Mouse (Mus musculus) cerebellum, adult 11-12 months (tissue): Measurements from ENCODE around the gene Gas7.

Experiments
- DNase-seq: peaks from one replicate; pipeline ENCODE4 v3.0.0; 2022

The Gas7 gene

DNA sequence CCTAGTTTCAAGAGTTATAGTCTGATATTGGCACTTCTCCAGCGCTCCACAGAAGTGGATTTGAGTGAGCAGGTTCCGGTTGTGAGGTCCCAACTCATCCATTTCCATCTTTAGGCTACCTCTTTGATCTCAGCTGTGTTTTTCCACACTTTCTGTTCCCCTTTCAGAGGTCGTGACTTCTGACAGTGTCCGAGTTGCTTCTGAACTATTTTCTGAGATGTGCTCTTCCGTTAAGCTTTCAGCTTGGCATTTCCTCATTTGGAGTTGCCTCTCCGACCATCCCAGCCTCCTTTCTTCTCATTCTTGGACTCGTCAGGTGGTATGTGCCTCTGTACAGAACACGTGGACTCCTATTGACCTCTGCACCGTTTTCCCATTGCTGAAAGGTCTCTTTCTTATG lies 123.9 kb downstream of the Gas7 start:
- no peak for DNase-seq

DNA sequence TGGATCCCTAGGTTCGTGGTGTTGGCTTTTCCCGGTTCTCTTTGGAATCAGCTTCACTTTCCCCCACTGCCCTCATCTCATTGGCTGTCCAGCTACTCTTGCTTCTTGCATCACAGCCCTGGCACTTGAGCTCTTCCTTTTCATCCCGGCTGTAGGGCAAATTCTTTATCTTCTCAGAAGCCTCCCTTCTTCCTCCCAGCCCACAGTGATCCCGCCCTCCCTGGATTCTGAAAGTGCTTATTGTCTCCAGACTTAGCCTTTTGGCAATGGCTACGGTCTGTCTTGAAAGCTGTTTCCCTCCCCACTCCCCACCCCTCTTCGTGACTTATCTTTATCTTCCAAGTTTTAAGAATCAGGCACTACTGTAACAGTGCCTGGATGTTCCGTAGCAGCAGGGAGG lies 126.3 kb downstream of the Gas7 start:
- DNase-seq: no peak

DNA sequence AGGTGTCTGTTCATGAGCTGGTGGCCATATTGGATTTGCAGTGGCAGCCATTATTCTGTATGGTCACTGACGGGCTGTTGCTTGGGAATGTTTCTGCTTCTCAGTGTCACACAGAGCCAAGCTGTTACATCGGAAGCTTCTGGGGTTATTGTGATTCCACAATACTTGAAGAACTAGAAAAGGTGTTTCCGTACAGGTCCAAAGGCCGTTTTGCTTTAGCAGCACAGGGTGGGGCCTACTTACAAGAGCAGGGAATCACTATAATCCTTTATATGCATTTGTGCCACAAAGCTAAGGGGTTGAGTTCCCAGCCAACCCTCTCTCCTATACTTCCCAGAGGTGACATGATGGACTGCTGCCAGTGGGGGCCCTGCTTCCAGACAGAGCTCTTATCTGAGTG lies 127.3 kb downstream of the Gas7 start:
- no peak for DNase-seq

DNA sequence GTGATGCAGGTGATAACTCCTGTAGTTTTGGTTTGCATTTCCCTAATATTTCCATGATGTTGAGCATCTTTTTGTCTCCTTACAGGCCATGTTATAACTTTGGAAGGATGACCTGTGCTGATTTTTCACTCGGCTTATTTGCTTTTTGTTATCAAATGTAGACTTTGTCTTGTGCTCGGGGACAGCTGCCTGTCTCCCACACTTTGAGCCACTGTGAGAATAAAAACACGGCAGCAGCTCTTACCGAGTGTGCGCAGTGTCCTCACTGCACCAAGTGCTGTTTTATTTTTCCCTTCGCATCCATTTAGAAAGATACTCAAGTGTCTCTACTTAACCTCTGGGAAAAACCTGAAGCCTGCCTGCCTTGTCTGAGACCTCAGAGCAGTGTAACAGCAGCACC lies 129.8 kb downstream of the Gas7 start:
- no peak for DNase-seq

DNA sequence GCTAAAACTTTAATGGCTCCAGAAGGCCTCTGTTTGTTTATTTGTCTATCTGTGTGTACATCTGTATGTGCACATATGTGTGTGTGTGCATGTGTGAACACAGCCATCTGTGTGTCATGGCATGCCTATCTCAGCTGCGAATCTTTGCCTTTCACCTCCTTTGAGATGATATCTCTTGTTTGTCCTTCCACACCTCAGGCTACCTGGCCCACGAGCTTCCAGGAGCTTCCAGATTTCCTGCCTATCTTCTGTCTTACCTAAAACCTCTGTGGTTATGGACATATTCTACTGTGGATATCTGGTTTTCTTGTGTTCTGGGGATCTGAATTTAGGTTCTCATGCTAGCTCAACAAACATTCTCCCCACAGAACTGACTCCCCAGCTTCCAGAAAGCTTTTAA lies 130.4 kb downstream of the Gas7 start:
- DNase-seq: no peak

DNA sequence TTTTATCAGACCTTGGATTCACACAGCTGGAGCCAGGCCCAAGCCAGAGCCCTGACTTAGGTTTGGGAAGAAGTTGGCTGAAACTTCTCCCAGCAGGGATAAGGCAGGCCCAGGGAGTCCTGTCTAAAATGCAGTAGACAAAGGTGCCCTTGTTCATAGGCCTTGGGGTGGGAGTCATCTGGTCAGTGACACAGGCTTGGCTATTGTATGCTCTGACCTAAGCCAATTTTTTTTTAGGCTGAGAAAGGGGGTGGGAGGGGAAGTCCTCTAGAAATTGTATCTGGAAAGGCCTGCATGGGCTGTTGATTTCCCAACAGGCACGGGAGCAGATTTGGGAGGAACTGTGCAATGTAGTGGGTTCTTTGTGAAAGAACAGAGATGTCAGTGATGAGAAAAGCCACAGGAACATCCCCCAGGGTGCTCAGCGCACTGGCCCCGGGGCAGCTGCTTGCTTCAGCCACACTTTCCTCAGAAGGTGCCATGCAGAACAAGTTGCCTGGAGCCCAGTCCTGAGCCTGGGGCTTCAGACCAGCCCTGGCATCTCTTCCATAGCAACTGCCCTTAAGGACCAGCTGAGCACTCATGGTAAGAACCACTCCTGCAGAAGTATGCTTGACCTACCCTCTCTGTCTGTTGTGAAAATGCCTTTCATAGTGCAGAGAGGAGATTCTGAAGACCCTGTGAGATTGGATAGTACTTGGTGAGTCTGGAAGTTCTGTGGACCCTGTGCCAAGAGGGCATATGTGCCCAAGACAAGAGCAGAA lies 131.2 kb downstream of the Gas7 start:
- no peak for DNase-seq

DNA sequence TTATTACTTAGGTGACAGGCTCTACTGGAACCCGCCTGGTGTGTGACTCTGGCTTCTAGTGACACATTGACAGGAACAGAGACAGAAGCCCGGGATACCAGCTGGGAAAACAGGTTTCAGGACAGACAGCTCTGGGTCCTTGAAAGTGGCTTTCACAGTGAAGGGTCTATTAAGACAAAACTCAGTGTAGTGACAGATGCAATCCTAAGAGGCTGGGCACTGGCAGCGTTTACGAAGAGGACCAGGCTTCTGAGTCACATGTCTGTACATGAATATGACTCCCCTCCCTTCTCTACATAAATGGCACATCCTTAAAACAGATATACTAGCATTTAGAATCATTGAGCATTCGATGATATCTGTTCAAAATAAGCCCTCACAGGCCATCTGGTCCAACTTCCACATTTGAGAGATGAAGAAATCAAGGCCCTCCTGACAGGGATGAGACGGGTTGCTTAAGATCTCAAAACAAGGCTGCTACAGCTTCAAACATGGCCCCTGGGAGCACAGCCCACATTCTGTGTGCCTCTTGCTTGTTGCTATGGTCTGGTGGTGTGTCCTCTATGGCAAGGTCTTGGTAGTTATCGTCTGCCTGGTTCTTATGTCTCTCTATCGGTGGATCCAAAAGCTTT lies 133.1 kb downstream of the Gas7 start:
- no peak for DNase-seq

DNA sequence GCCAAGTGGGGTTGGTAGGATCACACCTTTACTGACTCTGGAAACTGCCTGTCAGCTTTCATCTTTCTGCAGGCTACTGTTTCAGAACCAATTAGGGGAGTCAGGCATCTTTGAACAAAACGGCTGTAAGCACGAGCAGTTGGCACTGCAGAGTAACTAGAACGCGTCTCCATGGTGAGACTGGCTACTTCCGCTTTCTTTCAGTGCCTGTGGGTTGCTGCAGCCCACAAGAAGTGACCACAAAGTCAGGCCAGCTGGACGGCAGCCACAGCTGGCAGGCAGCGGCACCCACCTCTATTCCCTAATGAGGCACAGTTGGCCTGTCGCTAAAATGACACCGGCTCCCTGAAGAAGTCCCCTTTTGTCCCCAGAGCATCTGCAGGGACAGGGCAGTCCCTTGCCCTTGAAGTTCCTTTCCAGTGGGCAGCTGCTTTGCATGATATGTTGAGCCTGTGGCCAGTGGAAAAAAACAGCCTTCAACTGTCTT lies 133.6 kb downstream of the Gas7 start:
- peak; percentile 38 for DNase-seq

DNA sequence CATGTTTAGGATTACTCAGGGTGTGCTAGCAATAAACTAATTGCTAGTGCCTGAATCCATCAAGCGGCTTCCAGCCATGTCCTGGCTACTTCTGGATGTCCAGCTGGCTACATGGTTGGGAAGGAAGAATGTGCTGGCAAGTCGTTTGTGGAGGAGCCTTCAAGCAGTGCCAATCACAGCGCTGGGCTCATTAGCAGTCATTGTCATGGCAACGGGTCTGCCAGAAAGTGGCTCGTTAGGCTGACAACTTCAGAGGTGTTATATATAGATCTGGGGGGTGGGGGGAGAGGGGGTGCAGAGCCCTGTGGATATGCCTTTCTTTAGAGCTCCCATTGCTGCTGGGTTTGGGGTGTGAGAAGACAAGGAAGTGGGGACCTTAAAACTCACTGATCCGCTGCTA lies 141.0 kb downstream of the Gas7 start:
- peak; percentile 62 for DNase-seq

DNA sequence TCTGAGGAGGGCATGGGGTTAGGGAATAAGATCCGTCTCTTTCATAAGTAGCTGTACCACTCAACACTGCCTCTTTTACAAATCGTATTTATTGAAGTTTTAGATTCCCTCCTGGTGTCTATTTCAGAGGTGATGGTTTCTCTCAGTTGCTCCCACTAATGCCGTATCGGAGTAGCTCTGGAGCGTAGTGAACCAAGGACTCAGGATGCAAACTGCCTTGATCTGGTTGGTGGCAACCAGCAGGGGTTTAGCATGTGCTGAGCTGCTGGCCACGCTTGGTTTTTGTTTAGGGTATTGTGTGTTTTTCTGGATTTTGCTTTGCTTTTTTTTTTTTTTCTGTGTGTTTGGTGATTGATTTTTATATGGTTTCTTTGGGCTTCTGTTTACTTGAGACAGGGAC lies 141.6 kb downstream of the Gas7 start:
- no peak for DNase-seq

DNA sequence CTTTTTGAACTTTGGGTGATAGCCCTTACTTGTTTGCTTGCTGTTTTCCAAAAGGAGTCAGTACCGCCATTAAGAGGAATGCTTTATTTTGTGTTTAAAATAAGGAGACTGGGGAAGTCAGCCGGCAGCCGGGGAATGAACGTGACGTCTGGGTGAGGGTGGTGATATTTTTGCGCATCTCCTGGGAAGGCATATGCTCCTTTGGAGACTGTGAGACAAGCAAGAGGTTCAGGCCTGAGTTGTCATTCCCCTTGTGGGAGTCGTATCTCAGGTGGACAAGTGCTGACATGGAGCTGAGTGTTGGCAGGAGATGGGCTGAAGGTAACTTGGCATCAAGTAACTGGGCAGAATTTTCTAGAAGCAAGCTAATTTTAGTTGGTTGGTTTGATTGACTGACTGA lies 142.2 kb downstream of the Gas7 start:
- DNase-seq: no peak

DNA sequence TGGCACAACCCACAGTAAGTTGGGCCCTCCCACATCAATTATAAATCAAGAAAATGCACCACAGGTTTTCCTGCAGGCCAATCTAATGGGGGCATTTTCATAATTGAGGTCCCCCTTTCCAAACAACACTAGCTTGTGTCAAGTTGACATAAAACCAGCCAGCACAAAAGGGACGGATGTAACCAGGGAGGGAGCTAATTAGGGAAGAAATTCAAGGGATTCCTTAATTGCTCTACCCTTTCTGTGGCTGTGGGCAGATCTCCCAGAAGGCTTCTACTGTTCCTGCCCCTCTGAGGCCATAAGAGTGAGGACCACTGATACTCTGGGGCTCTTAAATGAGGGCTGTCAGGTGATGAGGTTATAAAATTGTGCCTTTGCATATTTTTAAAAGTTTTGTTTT lies 143.9 kb downstream of the Gas7 start:
- DNase-seq: no peak

DNA sequence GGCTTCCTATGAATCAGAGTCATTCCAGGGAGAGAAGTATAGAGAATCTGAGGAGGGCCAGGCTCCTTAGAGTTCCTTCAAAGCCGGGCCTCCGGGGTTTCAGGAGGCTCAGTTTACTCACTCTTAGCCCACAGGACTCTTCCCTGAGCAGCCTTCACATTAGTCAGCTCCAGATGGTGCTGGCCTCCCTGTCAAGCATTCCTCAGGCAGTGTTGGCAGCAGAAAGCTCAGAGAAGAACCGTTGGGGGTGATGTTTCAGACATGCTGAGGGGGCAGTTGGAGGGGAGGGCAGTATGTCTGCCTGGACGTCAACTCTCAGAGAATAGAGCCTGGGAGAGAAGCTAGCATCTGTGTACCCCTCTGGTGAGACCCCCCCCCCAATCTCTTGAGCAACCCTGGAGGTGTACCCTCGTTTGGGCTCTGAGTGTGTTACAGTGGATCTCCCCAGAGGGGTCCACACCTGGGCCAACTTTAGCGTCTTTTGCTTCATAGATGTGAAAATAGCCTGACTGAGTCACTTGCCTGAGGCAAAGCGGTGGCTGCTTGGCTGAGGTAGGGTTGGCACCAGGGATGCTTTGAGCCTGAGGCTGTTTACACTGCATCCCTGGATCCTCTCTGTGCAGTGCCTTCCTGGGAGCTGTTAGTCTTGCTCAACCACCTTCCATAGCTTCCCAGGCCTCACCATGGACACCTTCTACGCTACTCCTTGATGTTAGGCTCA lies 145.6 kb downstream of the Gas7 start:
- no peak for DNase-seq

DNA sequence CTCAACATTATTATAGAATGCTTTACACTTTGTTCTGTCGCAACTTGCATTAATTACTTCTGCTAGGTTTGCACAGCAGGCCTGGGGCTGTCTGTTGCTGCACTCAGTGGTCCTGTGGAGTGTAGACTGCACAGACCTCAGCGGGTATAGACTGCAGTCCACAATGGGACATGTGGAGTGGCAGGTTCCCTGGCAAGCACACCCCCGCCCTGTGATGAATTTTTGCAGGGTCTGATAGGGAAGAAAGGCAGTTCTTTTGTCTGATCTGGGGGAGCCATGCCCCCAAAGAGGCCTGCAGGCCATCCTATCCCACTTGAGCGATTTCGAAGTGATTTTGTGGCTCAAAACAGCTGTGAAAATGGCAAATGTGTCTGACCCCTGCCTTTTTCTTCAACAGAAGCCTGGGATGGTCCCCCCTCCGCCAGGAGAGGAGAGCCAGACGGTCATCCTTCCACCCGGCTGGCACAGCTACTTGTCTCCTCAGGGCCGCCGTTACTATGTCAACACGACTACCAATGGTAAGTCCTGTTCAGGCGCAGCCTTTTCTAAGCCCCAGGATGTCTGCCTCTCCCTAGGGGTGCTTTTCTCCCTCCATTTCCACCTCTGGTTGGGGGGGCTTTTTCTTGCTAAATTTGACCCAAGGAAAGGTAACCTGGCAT lies 147.6 kb downstream of the Gas7 start:
- DNase-seq: no peak

DNA sequence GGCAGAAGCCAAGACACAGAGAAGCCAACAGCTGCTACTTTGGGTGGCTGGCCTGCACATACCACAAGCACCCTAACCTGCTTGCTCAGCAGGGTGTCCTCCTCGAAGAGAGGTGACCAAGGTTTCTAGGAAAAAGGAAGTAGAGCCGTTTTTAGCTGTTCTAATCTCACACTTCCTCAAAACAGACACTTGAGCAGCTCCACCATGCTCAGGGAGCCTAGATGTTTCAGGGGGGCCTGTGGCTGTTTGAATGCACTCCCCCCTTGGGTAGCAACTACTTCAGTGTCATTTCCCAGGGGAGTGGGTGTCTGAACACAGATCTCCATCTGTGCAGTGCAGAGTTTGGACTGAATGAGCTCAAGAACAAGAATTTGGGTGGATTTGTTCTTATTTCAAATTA lies 149.2 kb downstream of the Gas7 start:
- no peak for DNase-seq

DNA sequence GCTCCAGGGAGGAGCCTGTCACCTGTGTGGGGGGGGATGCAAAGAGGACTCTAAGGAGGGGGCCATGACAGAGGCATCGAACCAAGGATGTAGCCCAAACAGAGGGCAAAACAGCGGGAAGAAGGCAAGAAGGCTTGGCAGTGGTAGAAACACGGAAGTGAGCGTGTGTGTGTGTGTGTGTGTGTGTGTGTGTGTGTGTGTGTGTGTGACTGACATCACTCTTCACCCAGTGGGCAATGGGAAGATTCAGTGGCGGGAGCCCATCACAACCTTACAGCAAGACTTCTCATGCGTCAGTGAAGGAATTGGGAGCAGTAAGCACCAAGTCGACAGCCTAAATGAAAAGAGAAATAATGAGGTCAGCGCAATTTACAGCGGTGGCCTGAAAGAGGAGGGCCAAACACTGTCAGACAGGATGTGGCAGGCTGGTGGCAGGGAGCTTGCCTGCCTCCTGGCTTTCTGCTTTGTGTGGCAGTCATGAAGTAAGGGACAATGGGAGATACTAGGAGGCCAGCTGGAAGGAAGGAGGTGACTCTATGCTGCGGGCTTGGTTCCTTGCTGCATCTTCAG lies 153.0 kb downstream of the Gas7 start:
- no peak for DNase-seq

DNA sequence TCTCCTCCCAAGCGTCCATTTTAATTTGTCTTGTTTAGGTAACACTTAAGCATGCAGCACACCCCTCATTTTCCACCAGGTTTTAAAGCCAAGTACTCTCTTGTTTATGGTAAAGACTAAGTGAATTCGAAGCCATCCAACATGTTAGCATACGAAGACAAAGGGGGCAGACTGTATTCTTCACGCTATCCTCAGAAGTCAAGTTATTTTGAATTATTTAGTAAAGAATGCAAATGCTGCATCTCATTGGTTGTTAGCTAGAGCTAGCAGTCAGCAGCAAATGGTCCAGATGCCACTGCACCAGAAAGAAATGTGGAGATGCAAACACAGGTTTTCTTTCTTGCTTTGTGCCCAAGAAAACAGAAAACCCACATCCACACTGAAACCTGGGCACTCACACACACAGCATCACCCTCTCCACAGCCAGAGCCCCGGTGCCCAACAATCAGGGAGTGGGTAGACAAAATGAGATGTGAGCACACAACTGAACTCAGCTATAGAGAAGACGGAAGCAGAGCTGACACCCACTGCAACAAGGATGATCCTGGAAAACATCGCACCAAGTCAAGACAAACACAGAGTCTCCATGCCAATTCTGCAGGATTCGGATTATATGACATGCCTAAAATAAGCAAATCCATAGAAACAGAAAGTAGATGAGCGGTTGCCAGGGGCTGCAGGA lies 157.1 kb downstream of the Gas7 start:
- no peak for DNase-seq

DNA sequence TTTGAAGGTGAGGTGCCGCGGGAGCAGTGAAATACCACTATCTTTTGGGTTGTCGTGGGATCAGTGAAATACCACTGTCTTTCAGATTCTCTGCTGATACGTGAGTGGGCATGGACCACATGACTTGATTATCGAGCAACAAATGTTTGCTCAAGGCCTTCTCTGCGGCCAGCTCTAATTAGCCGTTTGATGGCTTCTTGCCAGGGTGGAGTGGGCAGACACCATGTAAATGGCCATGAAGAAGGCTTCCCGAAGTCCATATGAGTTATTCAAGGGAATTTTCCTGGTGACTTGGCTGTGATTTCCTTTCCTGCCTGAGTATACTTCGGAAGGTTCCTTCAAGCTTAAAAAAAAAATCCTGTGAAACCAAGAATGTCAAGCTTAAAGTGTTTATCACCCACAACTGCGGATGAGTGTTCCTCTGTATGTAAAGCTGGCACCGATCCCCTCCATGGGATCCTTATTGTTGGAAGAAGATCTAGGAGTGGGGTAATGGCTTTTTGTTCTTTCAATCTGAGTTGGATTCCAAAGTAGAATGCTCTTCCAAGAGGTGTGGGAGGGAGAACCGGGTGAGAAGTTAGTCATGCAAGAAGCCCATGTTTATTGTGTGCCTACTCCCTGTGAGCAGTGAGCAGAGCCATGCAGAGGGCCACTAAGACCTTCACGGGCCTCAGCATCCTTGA lies 161.5 kb downstream of the Gas7 start:
- no peak for DNase-seq

DNA sequence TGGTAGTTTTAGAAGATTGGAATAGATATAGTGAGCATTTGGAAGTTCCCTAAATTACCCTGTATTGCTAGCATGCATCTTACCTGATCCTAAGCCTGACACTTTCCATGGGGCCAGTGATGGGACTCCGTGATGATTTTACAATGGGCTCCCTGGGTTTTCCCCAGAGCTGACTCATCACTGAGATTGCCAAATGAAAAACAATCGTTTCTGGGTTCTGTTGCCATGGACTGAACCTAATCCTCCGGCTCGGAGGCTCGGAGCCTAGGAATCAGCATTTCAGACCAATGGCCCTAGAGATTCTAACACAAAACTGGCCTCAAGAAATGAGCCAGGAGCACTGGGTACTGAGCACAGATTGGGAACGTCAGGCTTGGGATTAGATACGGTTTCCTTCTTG lies 167.1 kb downstream of the Gas7 start:
- no peak for DNase-seq

DNA sequence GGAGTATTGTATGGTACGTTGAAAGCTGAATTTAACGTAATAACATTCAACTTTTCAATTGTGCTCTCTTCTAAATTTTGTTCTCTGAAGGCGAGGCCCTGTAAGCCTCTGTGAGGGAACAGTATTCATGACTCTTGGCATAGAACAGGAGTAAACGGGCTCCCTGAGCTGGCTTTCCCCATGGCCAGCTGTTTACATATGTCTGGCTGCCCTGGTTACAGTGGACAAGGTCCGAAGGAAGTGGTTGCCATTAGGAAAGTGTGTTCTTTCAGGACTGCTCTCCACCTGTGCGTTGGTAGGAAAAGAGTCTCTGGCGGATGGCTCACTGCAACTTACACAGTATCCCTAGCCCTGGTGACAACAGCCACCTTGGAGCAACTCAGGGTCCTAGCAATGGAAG lies 171.9 kb downstream of the Gas7 start:
- no peak for DNase-seq

DNA sequence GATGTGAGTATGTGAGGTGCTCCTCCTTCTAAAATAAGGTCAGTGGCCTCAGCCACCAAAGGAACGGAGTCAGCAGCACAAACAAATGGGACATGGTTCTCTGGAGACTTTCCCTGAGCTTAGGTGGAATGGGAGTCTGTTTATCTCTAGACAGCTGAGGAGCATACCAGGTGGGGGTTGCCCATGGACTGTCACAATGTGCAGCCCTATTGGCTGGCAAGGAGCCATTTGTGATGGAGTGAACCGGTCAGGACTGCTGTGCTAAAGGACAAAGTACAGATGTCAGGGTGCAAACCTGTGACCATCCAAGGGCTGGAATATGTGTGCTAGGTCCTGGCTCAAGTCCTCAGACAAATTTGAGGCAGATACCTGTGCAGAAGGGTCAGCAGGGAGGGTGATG lies 173.3 kb downstream of the Gas7 start:
- DNase-seq: no peak

DNA sequence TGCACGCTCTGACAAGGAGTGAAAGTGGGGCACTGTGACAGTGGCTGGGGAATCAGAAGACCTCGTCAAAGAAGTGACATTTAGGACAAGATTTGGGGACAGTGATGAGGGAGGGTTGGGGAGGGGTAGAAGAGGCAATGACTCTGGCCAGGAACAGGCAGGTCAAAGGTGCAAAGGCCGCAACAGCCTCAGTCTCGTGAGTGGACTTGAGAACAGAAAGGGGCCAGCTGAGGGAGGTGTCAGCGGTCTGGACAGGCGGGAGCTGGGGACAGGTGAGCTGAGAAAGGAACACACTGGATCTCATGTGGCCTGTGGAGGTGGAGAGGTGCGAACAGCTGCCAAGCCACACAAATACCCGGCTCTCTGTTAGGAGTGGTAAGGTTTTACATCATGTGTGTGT lies 177.7 kb downstream of the Gas7 start:
- no peak for DNase-seq
